35 mouse cellular contexts compared by ENCODE assay signal in the genomic region with DNA sequence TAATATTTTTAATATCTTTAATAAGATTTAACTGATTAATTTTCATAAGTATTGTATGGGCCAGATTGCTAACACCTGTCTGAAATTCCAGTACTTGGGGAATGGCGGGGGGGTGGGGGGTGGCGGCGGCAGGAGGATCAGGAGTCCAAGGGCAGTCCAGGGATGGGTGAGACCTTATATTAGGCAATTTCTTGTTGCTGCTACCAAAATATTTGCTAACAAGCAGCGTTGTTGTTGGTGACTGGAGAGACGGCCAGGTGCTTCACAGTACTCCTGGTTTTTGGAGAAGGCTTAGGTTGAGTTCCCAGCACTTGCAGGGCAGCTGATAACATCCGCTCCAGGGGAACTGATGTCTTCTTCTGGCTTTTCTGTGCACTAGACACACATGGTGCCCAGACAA.
"Had no signal": no experiment of that assay in that cellular context is flagged by ENCODE, and none has a peak within 500 bp of the region (broad histone marks: within the 10 kb centered on the region; RNA-seq: fewer than 3 reads in every experiment).

No protein-coding gene starts in this region.

- H3K4me1 ChIP-seq: heart, embryonic 13.5 days; heart, embryonic 15.5 days; hindbrain, embryonic 10.5 days; hindbrain, embryonic 12.5 days; hindbrain, embryonic 13.5 days; hindbrain, embryonic 15.5 days; intestine, embryonic 15.5 days had no signal

- DNase-seq: heart, postnatal 10 days; heart, postnatal 14 days; heart, postnatal 36 days; heart, postnatal 4 days; kidney, adult 11 months; kidney, adult 18-20 months; kidney, adult 2 months; kidney, adult 8-10 months; kidney, adult 9 months; kidney, postnatal 10 days; kidney, postnatal 14 days; kidney, postnatal 25 days; kidney, postnatal 36 days; kidney, postnatal 4 days; layer of hippocampus, adult 9-11 months; layer of hippocampus, postnatal 36 days had no signal

- H3K9me3 ChIP-seq: heart, embryonic 10.5 days; heart, embryonic 12.5 days; heart, embryonic 13.5 days; heart, embryonic 15.5 days; hindbrain, embryonic 10.5 days; hindbrain, embryonic 12.5 days; hindbrain, embryonic 13.5 days; hindbrain, embryonic 15.5 days; intestine, embryonic 15.5 days; kidney, embryonic 15.5 days had no signal

- H3K27me3 ChIP-seq: heart, embryonic 12.5 days; heart, embryonic 13.5 days; heart, embryonic 15.5 days; hindbrain, embryonic 12.5 days; hindbrain, embryonic 13.5 days; hindbrain, embryonic 15.5 days; intestine, embryonic 15.5 days; kidney, embryonic 15.5 days had no signal

- H3K4me3 ChIP-seq: heart, embryonic 10.5 days; heart, embryonic 12.5 days; heart, embryonic 13.5 days; heart, embryonic 15.5 days; hindbrain, embryonic 10.5 days; hindbrain, embryonic 12.5 days; hindbrain, embryonic 13.5 days; hindbrain, embryonic 15.5 days; intestine, embryonic 15.5 days; kidney, embryonic 15.5 days; layer of hippocampus, adult 2 months had no signal

- H3K4me2 ChIP-seq: heart, embryonic 11.5 days; heart, embryonic 12.5 days; heart, embryonic 13.5 days; heart, embryonic 15.5 days; hindbrain, embryonic 12.5 days; hindbrain, embryonic 13.5 days; hindbrain, embryonic 14.5 days; hindbrain, embryonic 15.5 days; intestine, embryonic 15.5 days; kidney, embryonic 15.5 days had no signal

- H3K36me3 ChIP-seq: hindbrain, embryonic 15.5 days; intestine, embryonic 15.5 days had no signal

- ATAC-seq: hindbrain, embryonic 16.5 days; hindbrain, postnatal 0 days; inflammation-experienced regulatory T-cells, adult 6 months; intestine, embryonic 15.5 days; intestine, embryonic 16.5 days; intestine, postnatal 0 days had no signal

- H3K9ac ChIP-seq: heart, embryonic 12.5 days; heart, embryonic 13.5 days; heart, embryonic 15.5 days; hindbrain, embryonic 12.5 days; hindbrain, embryonic 13.5 days; hindbrain, embryonic 14.5 days; hindbrain, embryonic 15.5 days; intestine, embryonic 15.5 days; kidney, embryonic 15.5 days had no signal

- H3K27ac ChIP-seq: heart, embryonic 10.5 days; heart, embryonic 13.5 days; heart, embryonic 15.5 days; hindbrain, embryonic 10.5 days; hindbrain, embryonic 12.5 days; hindbrain, embryonic 13.5 days; hindbrain, embryonic 14.5 days; hindbrain, embryonic 15.5 days; hindbrain, postnatal 0 days; intestine, embryonic 15.5 days; kidney, embryonic 15.5 days; kidney, postnatal 0 days; layer of hippocampus, adult 2 months had no signal
